Mouse (Mus musculus) midbrain, embryonic 14.5 days (tissue): ENCODE results near the gene Gnb2. TPM values are rescaled to one million over a fixed set of nuclear protein-coding genes. Genes with fewer than 3 reads are reported as not detected.
A peak's percentile ranks its signal among the peaks of the same experiment; 100 is the strongest.

ENCODE experiments used
- ATAC-seq: fragments of 200-750 bp; cut with Nextera tagmentation; 2 replicates; pipeline ENCODE4 v1.8.0; 2017; ENCODE audit warnings: moderate number of reproducible peaks, moderate library complexity; ENCODE audit not compliant: low FRiP score, low TSS enrichment
- DNase-seq: peaks from one replicate; pipeline ENCODE4 v3.0.0-alpha.2; 2015
- H3K27ac ChIP-seq: fragments of 300-500 bp; sonication (generic); replicated peaks from 2 replicates; pipeline ENCODE4 v1.5.1; 2014; ENCODE audit warnings: mild to moderate bottlenecking, low read depth, low read length, moderate library complexity
- H3K27me3 ChIP-seq: fragments of 300-500 bp; sonication (generic); 2 replicates; pipeline ENCODE4 v1.6.1; 2014; ENCODE audit warnings: low read length, control low read depth, mixed read lengths; ENCODE audit not compliant: control insufficient read depth, insufficient read depth
- H3K36me3 ChIP-seq: fragments of 300-500 bp; sonication (generic); 2 replicates; pipeline ENCODE4 v1.6.1; 2014; ENCODE audit warnings: low read length, control low read depth; ENCODE audit not compliant: control insufficient read depth, insufficient read depth
- H3K4me1 ChIP-seq: fragments of 300-500 bp; sonication (generic); 2 replicates; pipeline ENCODE4 v1.6.1; 2014; ENCODE audit warnings: mild to moderate bottlenecking, antibody characterized with exemption, low read length, control low read depth; ENCODE audit not compliant: control insufficient read depth, insufficient read depth
- H3K4me2 ChIP-seq: fragments of 300-500 bp; sonication (generic); 2 replicates; pipeline ENCODE4 v1.6.1; 2014; ENCODE audit warnings: mild to moderate bottlenecking, low read length, moderate library complexity
- H3K4me3 ChIP-seq: fragments of 300-500 bp; sonication (generic); replicated peaks from 2 replicates; pipeline ENCODE4 v1.5.1; 2014; ENCODE audit warnings: low read depth, low read length
- H3K9ac ChIP-seq: fragments of 300-500 bp; sonication (generic); replicated peaks from 2 replicates; pipeline ENCODE4 v1.6.1; 2014; ENCODE audit warnings: mild to moderate bottlenecking, low read length, moderate library complexity
- H3K9me3 ChIP-seq: fragments of 300-500 bp; sonication (generic); 2 replicates; pipeline ENCODE4 v1.6.1; 2016; ENCODE audit warnings: low read length, control low read depth, mixed read lengths; ENCODE audit not compliant: control insufficient read depth
- WGBS: fragments of 180-500 bp; shearing (Covaris S2); extraction: QIAGEN DNeasy Blood & Tissue Kit; methylation state at CpG from one replicate; pipeline ENCODE4 v1.1.7; 2014; 5-methylcytosine and 5-hydroxymethylcytosine counted together
- polyA plus RNA-seq: library from polyadenylated mRNA; unstranded; fragments of >200 nt; fragmentation: Nextera tagmentation; extraction: Ambion mirVana; gene quantifications from 2 replicates; pipeline ENCODE4 v1.2.1, GENCODE M21; 2014

The Gnb2 gene
- polyA plus RNA-seq, 1 experiment from 2014 or later = 633 TPM

DNA sequence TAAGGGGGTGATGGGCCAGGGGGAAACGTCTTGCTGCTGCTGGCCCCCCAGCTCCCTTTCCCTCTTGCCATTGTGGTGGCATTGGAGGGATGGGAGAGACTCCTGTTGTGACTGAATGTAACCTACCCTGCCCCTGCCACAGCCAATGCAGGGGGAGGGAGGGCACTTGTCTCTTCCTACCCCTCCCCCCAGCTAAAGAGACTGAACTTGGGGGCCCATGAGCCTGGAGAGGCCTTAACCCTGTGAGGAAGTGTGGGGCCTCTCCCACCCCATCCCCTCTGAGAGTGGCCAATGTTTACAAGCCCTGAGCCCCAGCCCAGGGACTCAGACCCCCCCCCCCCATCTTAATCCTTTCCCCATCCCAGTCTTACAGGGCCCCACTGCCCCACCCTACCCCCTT, 5.9 kb downstream of the Gnb2 start:
- Histone ChIP-seq H3K9ac (no peak overlapping the region), H3K36me3 (peaks cover 78% of the 10 kb centered on the region), H3K4me3 (no peak overlapping the region), H3K27ac (peak overlapping the region; percentile 55), H3K27me3 (no peaks in the 10 kb centered on the region), H3K9me3 (no peaks in the 10 kb centered on the region), H3K4me2 (no peak overlapping the region), H3K4me1 (peaks cover 11% of the 10 kb centered on the region)
- DNase-seq (no peak), ATAC-seq (no peak)
- WGBS = 71% methylated on average over 1 of the region's 1 CpGs

DNA sequence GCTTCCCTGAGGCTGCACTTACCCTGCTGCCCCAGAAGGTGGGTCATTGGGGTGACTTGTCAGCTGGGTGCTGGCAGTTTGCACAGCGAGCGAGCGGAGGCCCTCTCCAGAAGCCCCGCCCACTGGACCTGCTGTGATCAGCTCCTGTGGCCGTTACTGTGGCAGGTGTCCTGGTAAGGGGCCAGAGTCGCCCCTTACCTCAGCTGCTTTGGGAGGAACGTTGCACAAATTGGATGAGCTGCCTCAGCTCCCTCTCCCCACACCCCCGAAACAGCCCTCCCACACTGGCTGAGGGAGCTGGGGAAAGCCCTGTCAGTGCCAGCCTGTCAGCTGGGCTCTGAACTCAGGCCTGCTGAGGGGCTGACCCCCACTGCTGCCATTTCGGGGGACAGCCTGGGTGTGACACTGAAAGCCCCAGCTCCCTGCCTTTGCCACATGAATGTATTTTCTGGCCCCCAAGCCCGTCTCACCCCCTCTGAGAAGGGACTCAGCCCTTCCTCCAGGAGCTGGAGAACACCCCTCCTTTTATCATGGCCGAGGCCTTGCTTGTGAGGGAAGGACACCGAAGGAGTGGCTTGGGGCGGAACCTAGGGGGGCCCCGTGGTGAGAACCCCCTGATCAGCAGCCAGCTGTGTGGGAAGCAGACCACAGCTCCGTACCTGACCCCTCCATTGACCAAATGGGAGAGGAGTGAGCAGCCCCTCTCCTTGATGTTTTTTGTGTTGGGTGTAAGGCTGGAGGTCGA, 6.9 kb downstream of the Gnb2 start:
- 35% methylated on average over 16 of the region's 16 CpGs for WGBS
- peaks cover 11% of the 10 kb centered on the region for H3K4me1 ChIP-seq
- H3K9ac ChIP-seq = no peak overlapping the region; the same call in 1 of the 2 replicates
- H3K9me3 ChIP-seq = no peaks in the 10 kb centered on the region
- peaks cover 88% of the 10 kb centered on the region for H3K36me3 ChIP-seq
- H3K27ac ChIP-seq = peak overlapping the region; percentile 72
- H3K4me2 ChIP-seq = no peak overlapping the region
- H3K4me3 ChIP-seq = no peak overlapping the region
- ATAC-seq = no peak
- H3K27me3 ChIP-seq = no peaks in the 10 kb centered on the region
- peak; percentile 62 for DNase-seq

GRCm38 (mm10) chr5:137525511-137525910, 7.8 kb downstream of the Gnb2 start:
- 71% methylated on average over 16 of the region's 16 CpGs for WGBS

GRCm38 (mm10) chr5:137524671-137525070, 8.6 kb downstream of the Gnb2 start:
- Histone ChIP-seq H3K4me1 (peaks cover 4% of the 10 kb centered on the region; the same call in 1 of the 2 replicates), H3K27me3 (no peaks in the 10 kb centered on the region), H3K9ac (no peak overlapping the region), H3K27ac (peak overlapping the region; percentile 63; the same call in 1 of the 2 replicates), H3K4me2 (no peak overlapping the region), H3K9me3 (no peaks in the 10 kb centered on the region), H3K4me3 (no peak overlapping the region), H3K36me3 (peaks cover 99% of the 10 kb centered on the region)
- ATAC-seq (no peak), DNase-seq (no peak)
- 85% methylated on average over 13 of the region's 13 CpGs for WGBS

More at GRCm38 (mm10) chr5:137525511-137525910, 7.8 kb downstream of the Gnb2 start:
- H3K9me3 ChIP-seq = no peaks in the 10 kb centered on the region
- no peak overlapping the region for H3K4me3 ChIP-seq
- peak overlapping the region; percentile 63 for H3K27ac ChIP-seq
- no peaks in the 10 kb centered on the region for H3K27me3 ChIP-seq
- peaks cover 11% of the 10 kb centered on the region for H3K4me1 ChIP-seq
- no peak for ATAC-seq
- no peak for DNase-seq
- H3K36me3 ChIP-seq = peaks cover 97% of the 10 kb centered on the region
- H3K9ac ChIP-seq = no peak overlapping the region
- H3K4me2 ChIP-seq = no peak overlapping the region

DNA sequence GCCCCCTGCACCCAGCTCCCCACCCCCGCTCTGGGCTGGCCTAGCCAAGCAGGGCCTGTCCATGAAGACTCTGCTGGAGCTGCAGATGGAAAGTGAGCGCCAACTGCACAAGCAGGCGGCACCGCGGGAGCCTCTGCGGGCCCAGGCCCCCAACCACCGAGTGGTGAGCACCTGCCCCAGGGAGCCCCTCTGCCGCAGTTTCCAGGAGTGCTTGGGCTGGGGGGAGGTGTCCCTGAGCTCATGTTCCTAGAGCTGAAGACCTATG, 9.1 kb downstream of the Gnb2 start:
- 79% methylated on average over 8 of the region's 8 CpGs for WGBS
- no peaks in the 10 kb centered on the region for H3K9me3 ChIP-seq
- no peak for DNase-seq
- H3K27me3 ChIP-seq = no peaks in the 10 kb centered on the region
- H3K4me3 ChIP-seq = no peak overlapping the region
- ATAC-seq = no peak
- no peak overlapping the region for H3K27ac ChIP-seq
- no peak overlapping the region for H3K4me2 ChIP-seq
- H3K4me1 ChIP-seq = no peaks in the 10 kb centered on the region; the same call in 1 of the 2 replicates
- no peak overlapping the region for H3K9ac ChIP-seq
- peaks cover 99% of the 10 kb centered on the region for H3K36me3 ChIP-seq

GRCm38 (mm10) chr5:137523396-137524250, 9.7 kb downstream of the Gnb2 start:
- H3K9me3 ChIP-seq = no peaks in the 10 kb centered on the region
- H3K27ac ChIP-seq = no peak overlapping the region
- H3K4me1 ChIP-seq = no peaks in the 10 kb centered on the region; the same call in 1 of the 2 replicates
- no peak overlapping the region for H3K9ac ChIP-seq
- H3K36me3 ChIP-seq = peaks cover 99% of the 10 kb centered on the region
- WGBS = 87% methylated on average over 25 of the region's 25 CpGs
- no peaks in the 10 kb centered on the region for H3K27me3 ChIP-seq
- DNase-seq (no peak), ATAC-seq (no peak)
- no peak overlapping the region for H3K4me2 ChIP-seq
- no peak overlapping the region for H3K4me3 ChIP-seq

DNA sequence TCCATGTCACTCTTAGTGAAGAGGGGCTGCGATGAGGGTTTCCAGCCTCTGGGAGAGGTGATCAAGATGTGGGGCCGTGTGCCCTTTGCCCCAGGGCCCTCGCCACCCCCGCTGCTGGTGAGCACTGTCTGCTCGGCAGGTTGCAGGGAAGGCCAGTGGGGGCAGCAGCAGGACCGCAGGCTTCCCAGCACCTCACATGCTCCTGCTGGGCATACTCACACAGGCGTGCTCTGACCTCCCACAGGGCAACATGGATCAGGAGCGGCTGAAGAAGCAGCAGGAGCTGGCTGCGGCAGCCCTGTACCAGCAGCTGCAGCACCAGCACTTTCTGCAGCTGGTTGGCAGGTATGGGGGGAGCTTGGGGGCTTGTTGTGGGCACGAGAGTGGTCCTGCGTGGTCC, 10.6 kb downstream of the Gnb2 start:
- ATAC-seq (no peak), DNase-seq (no peak)
- Histone ChIP-seq H3K9me3 (no peaks in the 10 kb centered on the region), H3K4me2 (no peak overlapping the region), H3K36me3 (peaks cover 95% of the 10 kb centered on the region), H3K27ac (no peak overlapping the region), H3K27me3 (no peaks in the 10 kb centered on the region), H3K4me1 (no peaks in the 10 kb centered on the region; the same call in 1 of the 2 replicates), H3K4me3 (no peak overlapping the region), H3K9ac (no peak overlapping the region)
- 69% methylated on average over 11 of the region's 11 CpGs for WGBS

- no peak overlapping the region for H3K4me3 ChIP-seq
- ATAC-seq (no peak), DNase-seq (no peak)
- 83% methylated on average over 9 of the region's 9 CpGs for WGBS
- H3K9me3 ChIP-seq = no peaks in the 10 kb centered on the region
- no peak overlapping the region for H3K9ac ChIP-seq
- no peak overlapping the region for H3K27ac ChIP-seq
- no peaks in the 10 kb centered on the region for H3K27me3 ChIP-seq
- H3K36me3 ChIP-seq = peaks cover 90% of the 10 kb centered on the region
- no peaks in the 10 kb centered on the region for H3K4me1 ChIP-seq
- no peak overlapping the region for H3K4me2 ChIP-seq
Measured at GRCm38 (mm10) chr5:137521861-137522260, 11.4 kb downstream of the Gnb2 start.
